Mouse (Mus musculus): ENCODE measurements around the gene Slc2a5. TPM values are rescaled to one million over a fixed set of nuclear protein-coding genes. Genes with fewer than 3 reads are reported as not detected.

Slc2a5 gene
- polyA plus RNA-seq, 1 experiment from 2014 or later: 2.2 TPM

DNA sequence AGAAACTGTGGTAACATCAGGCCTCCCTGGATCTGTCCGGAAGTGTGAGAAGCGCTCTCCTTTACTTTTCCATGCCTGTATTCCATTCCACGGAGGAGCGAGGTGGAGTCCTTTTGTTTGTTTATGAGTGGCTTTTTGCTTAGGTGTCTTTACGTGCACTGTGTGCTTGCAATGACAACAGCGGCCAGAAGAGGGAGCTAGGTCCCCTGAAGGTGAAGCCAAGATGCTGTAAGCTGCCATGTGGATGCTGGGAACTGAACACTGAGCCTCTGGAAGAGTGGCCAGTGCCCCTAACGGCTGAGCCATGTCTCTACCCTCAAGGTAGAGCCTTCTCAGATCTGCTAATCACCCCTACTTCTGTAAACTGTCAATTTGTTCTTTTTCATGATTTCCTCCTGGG lies 62.2 kb downstream of the Slc2a5 start:
- no peaks in the 10 kb centered on the region for H3K36me3 ChIP-seq
- no peak for ATAC-seq
- no peak overlapping the region for H3K4me2 ChIP-seq (replicated peaks)
- no peaks in the 10 kb centered on the region for H3K27me3 ChIP-seq (replicated peaks)
- no peak overlapping the region for H3K27ac ChIP-seq
- no peaks in the 10 kb centered on the region for H3K9me3 ChIP-seq
- WGBS: 89% methylated on average over 7 of the region's 7 CpGs
- 0 out of 2 replicates have a peak, but pooled peaks cover 3% of the 10 kb centered on the region for H3K4me1 ChIP-seq (replicated peaks)
- no peak overlapping the region for H3K4me3 ChIP-seq (replicated peaks)
- no peak overlapping the region for H3K9ac ChIP-seq

DNA sequence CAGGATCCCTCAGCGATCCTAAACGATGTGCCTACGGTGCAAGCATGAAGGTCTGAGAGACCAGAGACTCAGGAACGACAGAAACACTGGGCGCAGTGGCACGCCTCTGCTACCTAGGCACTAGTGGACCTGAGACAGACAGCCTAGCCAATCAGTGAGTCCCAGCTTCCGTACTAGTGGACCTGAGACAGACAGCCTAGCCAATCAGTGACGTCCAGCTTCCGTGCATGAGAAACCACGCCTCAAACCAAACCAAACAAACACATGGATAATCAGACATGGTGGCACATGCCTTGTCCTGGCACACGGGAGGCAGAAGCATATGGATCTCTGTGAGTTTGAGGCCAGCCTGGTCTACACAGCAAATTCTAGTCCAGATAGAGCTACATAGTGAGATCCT lies 69.2 kb downstream of the Slc2a5 start:
- no peaks in the 10 kb centered on the region for H3K4me1 ChIP-seq (replicated peaks)
- no peak overlapping the region for H3K4me3 ChIP-seq (replicated peaks)
- no peaks in the 10 kb centered on the region for H3K36me3 ChIP-seq
- no peaks in the 10 kb centered on the region for H3K27me3 ChIP-seq (replicated peaks)
- WGBS: 45% methylated on average over 11 of the region's 11 CpGs
- no peak overlapping the region for H3K27ac ChIP-seq
- H3K9me3 ChIP-seq: no peaks in the 10 kb centered on the region
- H3K4me2 ChIP-seq (replicated peaks): peak overlapping the region; percentile 30
- ATAC-seq: peak; percentile 45; the same call in 1 of the 2 replicates
- no peak overlapping the region for H3K9ac ChIP-seq

DNA sequence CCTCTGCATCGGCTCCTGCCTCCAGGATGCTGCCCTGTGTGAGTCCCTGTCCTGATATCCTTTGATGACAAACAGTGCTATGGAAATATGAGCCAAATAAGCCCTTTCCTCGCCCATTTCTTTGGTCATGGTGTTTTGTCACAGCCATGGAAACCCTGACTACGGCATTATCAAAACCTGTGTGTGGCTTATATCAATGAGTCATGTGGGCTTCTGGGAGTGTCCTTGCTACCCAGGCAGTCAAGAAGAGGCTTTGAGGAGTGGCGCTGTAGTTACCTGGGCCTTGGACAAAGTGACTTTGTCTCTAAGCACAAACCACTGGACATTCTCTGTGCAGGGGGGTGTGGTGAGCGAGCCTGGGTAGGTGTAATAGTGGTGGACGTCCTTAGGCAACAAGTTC lies 73.1 kb downstream of the Slc2a5 start:
- no peak overlapping the region for H3K4me3 ChIP-seq (replicated peaks)
- no peak overlapping the region for H3K4me2 ChIP-seq (replicated peaks)
- WGBS: 80% methylated on average over 6 of the region's 6 CpGs
- H3K9me3 ChIP-seq: no peaks in the 10 kb centered on the region
- H3K27me3 ChIP-seq (replicated peaks): no peaks in the 10 kb centered on the region
- no peak overlapping the region for H3K9ac ChIP-seq
- no peaks in the 10 kb centered on the region for H3K4me1 ChIP-seq (replicated peaks)
- H3K27ac ChIP-seq: no peak overlapping the region
- ATAC-seq: no peak
- no peaks in the 10 kb centered on the region for H3K36me3 ChIP-seq

Other genes starting within 250 kb of the Slc2a5 start
- 17.0 and 18.2 TPM in 2 replicates for gene Spsb1, start 164.2 kb upstream of the Slc2a5 start, polyA plus RNA-seq (2015; fragmentation: Nextera tagmentation; extraction: Ambion mirVana)
- gene H6pd, start 110.3 kb upstream of the Slc2a5 start, polyA plus RNA-seq (2015; fragmentation: Nextera tagmentation; extraction: Ambion mirVana): 22.2 and 24.0 TPM in 2 replicates
- 1.3 and 1.5 TPM in 2 replicates for gene Gpr157, start 31.9 kb upstream of the Slc2a5 start, polyA plus RNA-seq (2015; fragmentation: Nextera tagmentation; extraction: Ambion mirVana)
- gene Slc2a7, start 29.7 kb downstream of the Slc2a5 start, polyA plus RNA-seq (2015; fragmentation: Nextera tagmentation; extraction: Ambion mirVana): 0.30 and 0.63 TPM in 2 replicates
- not detected in 2 replicates for gene Car6, start 82.0 kb downstream of the Slc2a5 start, polyA plus RNA-seq (2015; fragmentation: Nextera tagmentation; extraction: Ambion mirVana)
- 1,894 and 1,951 TPM in 2 replicates for gene Eno1, start 117.4 kb downstream of the Slc2a5 start, polyA plus RNA-seq (2015; fragmentation: Nextera tagmentation; extraction: Ambion mirVana)
- 25.6 and 28.4 TPM in 2 replicates for gene Rere, start 162.4 kb downstream of the Slc2a5 start, polyA plus RNA-seq (2015; fragmentation: Nextera tagmentation; extraction: Ambion mirVana)

All from intestine, embryonic 15.5 days (tissue).